Mouse (Mus musculus): ENCODE data around the gene Gpr183. TPM values are rescaled to one million over a fixed set of nuclear protein-coding genes. Genes with fewer than 3 reads are reported as not detected.

The Gpr183 gene
- polyA plus RNA-seq, 1 experiment from 2014 or later: 5.5 TPM

DNA sequence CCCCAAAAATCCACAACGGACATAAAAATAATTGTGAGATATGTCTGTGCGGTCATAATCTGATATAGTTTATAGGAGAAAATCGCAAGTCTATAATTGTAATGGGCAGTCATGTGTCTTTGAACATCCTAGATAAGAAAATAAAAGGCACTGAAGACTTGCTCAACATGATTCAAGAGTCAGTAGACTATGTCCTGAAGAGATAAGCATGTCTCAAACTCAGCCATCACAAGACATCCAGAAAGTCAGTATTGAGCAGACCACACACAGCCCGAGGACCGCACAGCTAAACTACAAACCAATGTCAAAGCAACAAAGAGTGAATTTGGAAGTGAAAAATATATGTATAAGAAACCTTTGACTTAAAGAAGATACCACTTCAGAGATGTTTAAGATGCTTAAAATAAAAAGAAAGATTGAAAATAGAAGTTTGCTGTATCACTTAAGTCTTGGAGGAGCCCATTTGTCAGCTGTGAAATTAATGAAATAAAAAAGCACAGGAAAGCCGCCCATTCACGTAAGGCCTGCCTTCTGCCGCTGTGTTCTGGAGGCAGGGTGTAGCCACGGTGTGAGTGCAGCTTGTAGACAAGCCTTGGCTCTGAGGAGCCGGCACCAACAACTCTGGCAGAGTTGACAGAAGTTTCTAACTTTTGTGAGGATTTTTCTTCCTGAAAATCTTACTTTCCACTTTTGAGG lies 7.7 kb downstream of the Gpr183 start:
- peaks cover 13% of the 10 kb centered on the region; the same call in 1 of the 2 replicates for H3K4me1 ChIP-seq (ENCODE audit: control insufficient read depth, insufficient read depth, low read length)
- H3K27ac ChIP-seq (ENCODE audit: low read length): no peak overlapping the region
- no peak overlapping the region for H3K9ac ChIP-seq (replicated peaks; ENCODE audit: low read depth, low read length)
- H3K36me3 ChIP-seq (ENCODE audit: control insufficient read depth, insufficient read depth, low read length): no peaks in the 10 kb centered on the region
- no peak overlapping the region for H3K4me2 ChIP-seq (replicated peaks; ENCODE audit: low read depth, low read length)
- WGBS: 85% methylated on average over 10 of the region's 10 CpGs
- H3K27me3 ChIP-seq (ENCODE audit: control insufficient read depth, insufficient read depth, low read length): no peaks in the 10 kb centered on the region
- no peaks in the 10 kb centered on the region for H3K9me3 ChIP-seq (ENCODE audit: control insufficient read depth, low read depth, low read length)
- no peak for ATAC-seq (ENCODE audit: insufficient number of reproducible peaks, insufficient read depth, low FRiP score, low read depth)
- no peak overlapping the region for H3K4me3 ChIP-seq (ENCODE audit: low read depth, low read length)

DNA sequence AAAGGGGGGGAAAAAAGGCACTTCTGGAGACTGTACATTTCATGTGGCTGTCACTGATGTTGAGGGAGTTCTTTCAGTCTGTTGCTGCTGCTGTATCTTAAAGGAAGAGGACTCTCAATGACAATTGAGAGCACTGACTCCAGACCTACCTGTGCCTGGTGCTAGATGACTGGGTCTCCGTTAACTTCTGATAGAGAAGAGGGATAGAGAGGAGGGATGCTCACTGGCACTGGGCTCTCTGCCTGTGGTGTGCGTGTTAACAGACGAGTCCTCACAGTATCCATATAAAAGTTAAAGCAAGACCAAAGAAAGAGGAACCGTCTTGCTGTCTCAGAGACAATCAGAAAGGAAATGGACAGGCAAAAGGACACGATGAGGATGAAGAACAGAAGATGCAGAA lies 8.7 kb downstream of the Gpr183 start:
- WGBS: 89% methylated on average over 5 of the region's 5 CpGs
- Histone ChIP-seq H3K4me2 (replicated peaks; ENCODE audit: low read depth, low read length) (no peak overlapping the region), H3K36me3 (ENCODE audit: control insufficient read depth, insufficient read depth, low read length) (no peaks in the 10 kb centered on the region), H3K27ac (ENCODE audit: low read length) (no peak overlapping the region), H3K27me3 (ENCODE audit: control insufficient read depth, insufficient read depth, low read length) (no peaks in the 10 kb centered on the region), H3K4me3 (ENCODE audit: low read depth, low read length) (no peak overlapping the region), H3K9me3 (ENCODE audit: control insufficient read depth, low read depth, low read length) (no peaks in the 10 kb centered on the region), H3K9ac (replicated peaks; ENCODE audit: low read depth, low read length) (no peak overlapping the region), H3K4me1 (ENCODE audit: control insufficient read depth, insufficient read depth, low read length) (peaks cover 4% of the 10 kb centered on the region; the same call in 1 of the 2 replicates)
- ATAC-seq (ENCODE audit: insufficient number of reproducible peaks, insufficient read depth, low FRiP score, low read depth): no peak

DNA sequence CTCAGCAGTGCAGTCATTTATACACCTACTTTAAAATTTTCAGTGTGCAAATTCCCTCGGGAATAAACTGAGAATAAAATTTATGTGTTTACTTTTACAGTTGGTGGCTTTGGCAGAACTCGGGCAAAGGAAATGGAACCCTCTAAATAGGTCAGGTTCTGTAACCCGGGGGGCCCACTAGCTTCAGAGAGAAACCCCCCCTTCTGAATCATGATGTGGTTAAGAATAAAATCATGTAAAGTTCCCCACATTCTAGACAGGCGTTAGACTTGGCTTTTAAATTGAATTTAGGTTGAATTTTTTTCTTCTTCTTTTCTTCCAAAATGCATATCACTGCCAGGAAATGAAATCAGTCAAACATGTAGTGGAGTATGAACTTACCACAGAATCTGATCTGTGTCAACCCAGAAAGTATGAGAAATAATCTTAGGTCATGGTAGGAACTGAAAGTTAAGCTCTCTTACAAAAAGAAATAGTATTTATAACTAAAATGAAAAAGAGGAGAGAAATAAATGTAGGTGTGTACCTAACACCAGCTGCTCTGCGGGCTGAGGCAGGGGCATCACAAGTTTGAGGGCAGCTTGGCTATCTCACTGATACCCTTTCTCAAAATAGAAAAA lies 9.7 kb downstream of the Gpr183 start:
- no peak overlapping the region for H3K27ac ChIP-seq (ENCODE audit: low read length)
- H3K4me2 ChIP-seq (replicated peaks; ENCODE audit: low read depth, low read length): no peak overlapping the region
- WGBS: 75% methylated on average over 5 of the region's 5 CpGs
- H3K36me3 ChIP-seq (ENCODE audit: control insufficient read depth, insufficient read depth, low read length): no peaks in the 10 kb centered on the region
- H3K4me3 ChIP-seq (ENCODE audit: low read depth, low read length): no peak overlapping the region
- no peaks in the 10 kb centered on the region for H3K9me3 ChIP-seq (ENCODE audit: control insufficient read depth, low read depth, low read length)
- H3K27me3 ChIP-seq (ENCODE audit: control insufficient read depth, insufficient read depth, low read length): no peaks in the 10 kb centered on the region
- no peaks in the 10 kb centered on the region for H3K4me1 ChIP-seq (ENCODE audit: control insufficient read depth, insufficient read depth, low read length)
- H3K9ac ChIP-seq (replicated peaks; ENCODE audit: low read depth, low read length): no peak overlapping the region
- ATAC-seq (ENCODE audit: insufficient number of reproducible peaks, insufficient read depth, low FRiP score, low read depth): no peak

GRCm38 (mm10) chr14:121954608-121955007 lies 10.4 kb downstream of the Gpr183 start:
- ATAC-seq (ENCODE audit: insufficient number of reproducible peaks, insufficient read depth, low FRiP score, low read depth): no peak
- H3K9me3 ChIP-seq (ENCODE audit: control insufficient read depth, low read depth, low read length): no peaks in the 10 kb centered on the region
- no peaks in the 10 kb centered on the region for H3K27me3 ChIP-seq (ENCODE audit: control insufficient read depth, insufficient read depth, low read length)
- 97% methylated on average over 12 of the region's 12 CpGs for WGBS
- no peaks in the 10 kb centered on the region for H3K4me1 ChIP-seq (ENCODE audit: control insufficient read depth, insufficient read depth, low read length)
- H3K9ac ChIP-seq (replicated peaks; ENCODE audit: low read depth, low read length): no peak overlapping the region
- no peaks in the 10 kb centered on the region for H3K36me3 ChIP-seq (ENCODE audit: control insufficient read depth, insufficient read depth, low read length)
- H3K4me2 ChIP-seq (replicated peaks; ENCODE audit: low read depth, low read length): no peak overlapping the region
- H3K27ac ChIP-seq (ENCODE audit: low read length): no peak overlapping the region
- no peak overlapping the region for H3K4me3 ChIP-seq (ENCODE audit: low read depth, low read length)

GRCm38 (mm10) chr14:121954129-121954528 lies 10.9 kb downstream of the Gpr183 start:
- WGBS: 92% methylated on average over 11 of the region's 11 CpGs
- H3K9me3 ChIP-seq (ENCODE audit: control insufficient read depth, low read depth, low read length): no peaks in the 10 kb centered on the region
- no peak overlapping the region for H3K4me3 ChIP-seq (ENCODE audit: low read depth, low read length)
- H3K9ac ChIP-seq (replicated peaks; ENCODE audit: low read depth, low read length): no peak overlapping the region
- H3K36me3 ChIP-seq (ENCODE audit: control insufficient read depth, insufficient read depth, low read length): no peaks in the 10 kb centered on the region
- no peaks in the 10 kb centered on the region for H3K4me1 ChIP-seq (ENCODE audit: control insufficient read depth, insufficient read depth, low read length)
- no peak overlapping the region for H3K4me2 ChIP-seq (replicated peaks; ENCODE audit: low read depth, low read length)
- H3K27ac ChIP-seq (ENCODE audit: low read length): no peak overlapping the region
- no peaks in the 10 kb centered on the region for H3K27me3 ChIP-seq (ENCODE audit: control insufficient read depth, insufficient read depth, low read length)
- ATAC-seq (ENCODE audit: insufficient number of reproducible peaks, insufficient read depth, low FRiP score, low read depth): no peak

DNA sequence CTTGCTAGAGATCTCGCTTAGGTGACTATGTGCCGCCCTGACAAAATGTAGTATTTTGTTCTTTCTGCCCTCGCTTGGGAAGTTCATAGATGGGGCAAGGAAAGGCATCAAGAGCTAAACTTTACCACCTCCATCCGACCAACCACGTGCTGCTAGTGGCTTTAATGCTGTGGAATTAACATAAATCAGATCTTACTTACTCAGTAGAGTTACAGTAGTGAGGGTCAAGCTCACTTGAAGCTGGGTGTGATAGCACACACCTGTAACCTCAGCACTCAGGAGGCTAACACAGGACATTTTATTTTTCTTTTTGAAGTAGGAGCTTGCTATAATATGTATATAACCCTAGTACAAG lies 13.0 kb downstream of the Gpr183 start:
- Histone ChIP-seq H3K4me1 (ENCODE audit: control insufficient read depth, insufficient read depth, low read length) (no peaks in the 10 kb centered on the region), H3K9ac (replicated peaks; ENCODE audit: low read depth, low read length) (no peak overlapping the region), H3K4me2 (replicated peaks; ENCODE audit: low read depth, low read length) (no peak overlapping the region), H3K4me3 (ENCODE audit: low read depth, low read length) (no peak overlapping the region), H3K9me3 (ENCODE audit: control insufficient read depth, low read depth, low read length) (no peaks in the 10 kb centered on the region), H3K27ac (ENCODE audit: low read length) (no peak overlapping the region), H3K36me3 (ENCODE audit: control insufficient read depth, insufficient read depth, low read length) (no peaks in the 10 kb centered on the region), H3K27me3 (ENCODE audit: control insufficient read depth, insufficient read depth, low read length) (no peaks in the 10 kb centered on the region)
- no peak for ATAC-seq (ENCODE audit: insufficient number of reproducible peaks, insufficient read depth, low FRiP score, low read depth)
- 76% methylated on average over 5 of the region's 5 CpGs for WGBS

GRCm38 (mm10) chr14:121951399-121952045 lies 13.5 kb downstream of the Gpr183 start:
- no peak overlapping the region for H3K4me3 ChIP-seq (ENCODE audit: low read depth, low read length)
- 69% methylated on average over 2 of the region's 2 CpGs for WGBS
- H3K27ac ChIP-seq (ENCODE audit: low read length): no peak overlapping the region
- no peak overlapping the region for H3K9ac ChIP-seq (replicated peaks; ENCODE audit: low read depth, low read length)
- H3K4me1 ChIP-seq (ENCODE audit: control insufficient read depth, insufficient read depth, low read length): no peaks in the 10 kb centered on the region
- no peak overlapping the region for H3K4me2 ChIP-seq (replicated peaks; ENCODE audit: low read depth, low read length)
- no peaks in the 10 kb centered on the region for H3K36me3 ChIP-seq (ENCODE audit: control insufficient read depth, insufficient read depth, low read length)
- ATAC-seq (ENCODE audit: insufficient number of reproducible peaks, insufficient read depth, low FRiP score, low read depth): peak; percentile 56; the same call in 1 of the 2 replicates
- no peaks in the 10 kb centered on the region for H3K27me3 ChIP-seq (ENCODE audit: control insufficient read depth, insufficient read depth, low read length)
- no peaks in the 10 kb centered on the region for H3K9me3 ChIP-seq (ENCODE audit: control insufficient read depth, low read depth, low read length)

GRCm38 (mm10) chr14:121949897-121950296 lies 15.1 kb downstream of the Gpr183 start:
- Histone ChIP-seq H3K27ac (ENCODE audit: low read length) (no peak overlapping the region), H3K27me3 (ENCODE audit: control insufficient read depth, insufficient read depth, low read length) (no peaks in the 10 kb centered on the region), H3K9ac (replicated peaks; ENCODE audit: low read depth, low read length) (no peak overlapping the region), H3K9me3 (ENCODE audit: control insufficient read depth, low read depth, low read length) (no peaks in the 10 kb centered on the region), H3K36me3 (ENCODE audit: control insufficient read depth, insufficient read depth, low read length) (no peaks in the 10 kb centered on the region), H3K4me2 (replicated peaks; ENCODE audit: low read depth, low read length) (no peak overlapping the region), H3K4me1 (ENCODE audit: control insufficient read depth, insufficient read depth, low read length) (no peaks in the 10 kb centered on the region), H3K4me3 (ENCODE audit: low read depth, low read length) (no peak overlapping the region)
- WGBS: 94% methylated on average over 5 of the region's 5 CpGs
- no peak for ATAC-seq (ENCODE audit: insufficient number of reproducible peaks, insufficient read depth, low FRiP score, low read depth)

Measured in stomach, embryonic 14.5 days (tissue).